Mouse (Mus musculus): ENCODE data around the gene Gm13088. TPM values are rescaled to one million over a fixed set of nuclear protein-coding genes. Genes with fewer than 3 reads are reported as not detected.
"Not testable (repeated sequence)": the region's sequence is repeated elsewhere in the genome, so short reads cannot be mapped to it uniquely, and the experiment has no call there.

Gm13088 gene
- polyA plus RNA-seq (2012; rRNA removed) (not detected in 2 replicates), polyA plus RNA-seq (2014; fragmentation: Nextera tagmentation; extraction: Ambion mirVana) (not detected in 2 replicates)

DNA sequence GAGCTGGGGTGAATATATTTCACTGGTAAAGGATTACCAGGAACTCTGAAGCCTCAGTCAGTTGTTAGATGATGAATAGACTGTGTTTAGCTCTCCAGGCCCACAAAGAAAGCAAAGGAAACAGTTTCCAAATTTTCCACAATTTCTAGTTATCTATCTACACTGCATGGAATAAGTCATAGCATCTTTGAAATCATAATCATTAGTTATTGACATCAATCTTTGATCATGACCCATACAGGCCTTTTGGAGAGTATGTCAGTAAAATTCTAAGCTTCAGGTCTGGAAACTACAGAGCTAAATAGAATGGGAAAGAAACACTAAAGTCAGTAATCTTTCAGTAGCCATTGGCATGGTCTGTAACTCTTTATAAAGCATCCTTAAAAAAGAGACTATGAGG, at the start of gene Gm13088:
TSS of gene Gm13088 (minus strand) at position 101 of the 400 bp plus-strand sequence.
- not testable (repeated sequence) for H3K4me3 ChIP-seq (ENCODE audit: insufficient read depth in 1 of 2, low read depth in 2 of 2, low read length in 2 of 2); ATAC-seq (ENCODE audit: insufficient read depth); DNase-seq (ENCODE audit: low read depth in 3 of 3, low spot score in 3 of 3); H3K9ac ChIP-seq (replicated peaks); H3K4me2 ChIP-seq (ENCODE audit: low read depth); H3K9me3 ChIP-seq (ENCODE audit: control insufficient read depth, low read length); H3K27ac ChIP-seq; H3K36me3 ChIP-seq (replicated peaks; ENCODE audit: control insufficient read depth, insufficient read depth, low read depth); H3K4me1 ChIP-seq (replicated peaks; ENCODE audit: control insufficient read depth in 2 of 2, insufficient read depth in 2 of 2, low read length in 1 of 2); H3K27me3 ChIP-seq (ENCODE audit: control insufficient read depth, insufficient read depth, low read length)

DNA sequence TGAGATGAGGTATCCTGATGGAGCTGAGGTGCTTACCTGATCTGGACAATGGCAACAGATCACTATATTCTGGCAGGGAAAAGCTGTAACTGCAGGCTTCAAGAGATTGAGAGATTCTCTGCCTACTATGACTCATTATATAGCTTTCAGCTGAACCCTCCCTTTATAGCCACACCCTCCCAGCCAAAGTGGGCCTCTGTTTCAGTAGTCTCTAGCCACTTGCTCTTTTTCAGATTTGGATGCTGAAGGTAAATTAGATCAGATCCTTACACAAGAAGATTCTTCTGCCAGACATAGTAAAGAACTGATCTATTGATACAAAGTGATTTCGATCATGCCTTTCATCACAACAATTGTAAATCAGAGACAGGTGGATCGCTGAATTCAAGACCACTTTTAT, 45.6 kb upstream of the Gm13088 start, which contains the start of gene Gm13089:
TSS of gene Gm13089 (minus strand) at position 101 of the 400 bp plus-strand sequence.
- no peak for DNase-seq (ENCODE audit: low read depth in 3 of 3, low spot score in 3 of 3)
- H3K4me2 ChIP-seq (ENCODE audit: low read depth) = no peak within 1 kb of the TSS
- no peaks in the 10 kb centered on the region for H3K4me1 ChIP-seq (replicated peaks; ENCODE audit: control insufficient read depth in 2 of 2, insufficient read depth in 2 of 2, low read length in 1 of 2)
- H3K27me3 ChIP-seq (ENCODE audit: control insufficient read depth, insufficient read depth, low read length) = no peaks in the 10 kb centered on the region
- TF ChIP-seq EP300 (IDR thresholded peaks at IDR 0.05; ENCODE audit: low read depth) = no peak
- TF ChIP-seq CTCF (IDR thresholded peaks at IDR 0.05; ENCODE audit: low read depth) = no peak
- H3K36me3 ChIP-seq (replicated peaks; ENCODE audit: control insufficient read depth, insufficient read depth, low read depth) = no peaks in the 10 kb centered on the region
- WGBS (ENCODE audit: insufficient replicate concordance) = 46% methylated on average over 2 of the region's 2 CpGs
- no peak within 1 kb of the TSS for H3K27ac ChIP-seq
- H3K9me3 ChIP-seq (ENCODE audit: control insufficient read depth, low read length) = 0 out of 2 replicates have a peak, but pooled peaks cover 2% of the 10 kb centered on the region
- H3K9ac ChIP-seq (replicated peaks) = no peak within 1 kb of the TSS
- ATAC-seq (ENCODE audit: insufficient read depth) = no peak
- H3K4me3 ChIP-seq (ENCODE audit: insufficient read depth in 1 of 2, low read depth in 2 of 2, low read length in 2 of 2) = no peak within 1 kb of the TSS

GRCm38 (mm10) chr4:143618101-143618500, 38.9 kb downstream of the Gm13088 start:
- DNase-seq (ENCODE audit: low read depth in 3 of 3, low spot score in 3 of 3); H3K9ac ChIP-seq (replicated peaks); H3K9me3 ChIP-seq (ENCODE audit: control insufficient read depth, low read length); H3K27me3 ChIP-seq (ENCODE audit: control insufficient read depth, insufficient read depth, low read length); ATAC-seq (ENCODE audit: insufficient read depth); H3K36me3 ChIP-seq (replicated peaks; ENCODE audit: control insufficient read depth, insufficient read depth, low read depth); H3K4me2 ChIP-seq (ENCODE audit: low read depth); H3K4me1 ChIP-seq (replicated peaks; ENCODE audit: control insufficient read depth in 2 of 2, insufficient read depth in 2 of 2, low read length in 1 of 2); H3K4me3 ChIP-seq (ENCODE audit: insufficient read depth in 1 of 2, low read depth in 2 of 2, low read length in 2 of 2); H3K27ac ChIP-seq: not testable (repeated sequence)
- WGBS (ENCODE audit: insufficient replicate concordance) = 58% methylated on average over 4 of the region's 4 CpGs

GRCm38 (mm10) chr4:143614703-143615102, 42.3 kb downstream of the Gm13088 start, which contains the start of gene Gm13083:
Gene Gm13083 (plus strand): TSS chr4:143615003.
- not testable (repeated sequence) for H3K9me3 ChIP-seq (ENCODE audit: control insufficient read depth, low read length); H3K27ac ChIP-seq; H3K4me2 ChIP-seq (ENCODE audit: low read depth); H3K9ac ChIP-seq (replicated peaks); DNase-seq (ENCODE audit: low read depth in 3 of 3, low spot score in 3 of 3); H3K36me3 ChIP-seq (replicated peaks; ENCODE audit: control insufficient read depth, insufficient read depth, low read depth); H3K4me3 ChIP-seq (ENCODE audit: insufficient read depth in 1 of 2, low read depth in 2 of 2, low read length in 2 of 2); ATAC-seq (ENCODE audit: insufficient read depth); H3K27me3 ChIP-seq (ENCODE audit: control insufficient read depth, insufficient read depth, low read length); H3K4me1 ChIP-seq (replicated peaks; ENCODE audit: control insufficient read depth in 2 of 2, insufficient read depth in 2 of 2, low read length in 1 of 2)

DNA sequence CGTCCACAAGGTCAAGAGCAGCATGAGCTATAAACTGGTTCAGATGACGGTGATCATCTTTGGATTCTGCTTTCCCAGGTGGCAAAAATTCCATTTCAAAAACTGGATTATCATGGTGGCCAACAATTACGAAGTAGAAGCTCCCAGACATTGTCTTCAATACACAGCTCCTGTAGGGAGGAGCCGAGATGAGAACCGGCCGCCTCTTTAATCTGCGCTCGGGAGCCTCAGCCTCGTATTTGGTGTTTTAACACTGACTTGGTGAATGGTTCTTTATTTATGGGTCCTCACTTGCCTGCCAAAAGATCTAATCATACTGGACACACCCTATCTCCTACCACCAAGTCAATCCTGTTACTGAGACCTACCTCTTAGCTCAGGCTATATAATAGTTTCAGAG, 45.1 kb downstream of the Gm13088 start:
- H3K27ac ChIP-seq; H3K9ac ChIP-seq (replicated peaks); H3K4me2 ChIP-seq (ENCODE audit: low read depth); DNase-seq (ENCODE audit: low read depth in 3 of 3, low spot score in 3 of 3); H3K27me3 ChIP-seq (ENCODE audit: control insufficient read depth, insufficient read depth, low read length); H3K4me3 ChIP-seq (ENCODE audit: insufficient read depth in 1 of 2, low read depth in 2 of 2, low read length in 2 of 2); H3K9me3 ChIP-seq (ENCODE audit: control insufficient read depth, low read length); H3K36me3 ChIP-seq (replicated peaks; ENCODE audit: control insufficient read depth, insufficient read depth, low read depth); ATAC-seq (ENCODE audit: insufficient read depth); H3K4me1 ChIP-seq (replicated peaks; ENCODE audit: control insufficient read depth in 2 of 2, insufficient read depth in 2 of 2, low read length in 1 of 2): not testable (repeated sequence)
- WGBS (ENCODE audit: insufficient replicate concordance) = 67% methylated on average over 9 of the region's 9 CpGs

Other genes with a start within 250 kb of the Gm13088 start
- gene Pramef8, start 244.8 kb downstream of the Gm13088 start, polyA plus RNA-seq (2012; rRNA removed) = 1.5 TPM in 2 replicates
- gene Pramef8, start 244.8 kb downstream of the Gm13088 start, polyA plus RNA-seq (2014; fragmentation: Nextera tagmentation; extraction: Ambion mirVana) = 2.2 and 2.4 TPM in 2 replicates
- not detected in 2 replicates for gene Oog4, start 206.9 kb downstream of the Gm13088 start, polyA plus RNA-seq (2012; rRNA removed)
- not detected in 2 replicates for gene Oog4, start 206.9 kb downstream of the Gm13088 start, polyA plus RNA-seq (2014; fragmentation: Nextera tagmentation; extraction: Ambion mirVana)
- gene Gm13043, start 145.9 kb downstream of the Gm13088 start, polyA plus RNA-seq (2012; rRNA removed) = not detected in 2 replicates
- gene Gm13043, start 145.9 kb downstream of the Gm13088 start, polyA plus RNA-seq (2014; fragmentation: Nextera tagmentation; extraction: Ambion mirVana) = not detected in 2 replicates
- not detected in 2 replicates for gene Gm13040, start 121.3 kb downstream of the Gm13088 start, polyA plus RNA-seq (2012; rRNA removed)
- gene Gm13040, start 121.3 kb downstream of the Gm13088 start, polyA plus RNA-seq (2014; fragmentation: Nextera tagmentation; extraction: Ambion mirVana) = not detected in 2 replicates
- gene BC080695, start 105.5 kb downstream of the Gm13088 start, polyA plus RNA-seq (2012; rRNA removed) = not detected in 2 replicates
- not detected in 2 replicates for gene BC080695, start 105.5 kb downstream of the Gm13088 start, polyA plus RNA-seq (2014; fragmentation: Nextera tagmentation; extraction: Ambion mirVana)
- not detected in 2 replicates for gene Gm13057, start 105.5 kb downstream of the Gm13088 start, polyA plus RNA-seq (2012; rRNA removed)
- gene Gm13057, start 105.5 kb downstream of the Gm13088 start, polyA plus RNA-seq (2014; fragmentation: Nextera tagmentation; extraction: Ambion mirVana) = not detected in 2 replicates
- gene Gm13083, start 42.2 kb downstream of the Gm13088 start, polyA plus RNA-seq (2012; rRNA removed) = not detected in 2 replicates
- not detected in 2 replicates for gene Gm13083, start 42.2 kb downstream of the Gm13088 start, polyA plus RNA-seq (2014; fragmentation: Nextera tagmentation; extraction: Ambion mirVana)
- gene Gm13089, start 45.5 kb upstream of the Gm13088 start, polyA plus RNA-seq (2012; rRNA removed) = not detected in 2 replicates
- gene Gm13089, start 45.5 kb upstream of the Gm13088 start, polyA plus RNA-seq (2014; fragmentation: Nextera tagmentation; extraction: Ambion mirVana) = not detected in 2 replicates
- gene Gm13078, start 62.2 kb upstream of the Gm13088 start, polyA plus RNA-seq (2012; rRNA removed) = not detected in 2 replicates
- not detected in 2 replicates for gene Gm13078, start 62.2 kb upstream of the Gm13088 start, polyA plus RNA-seq (2014; fragmentation: Nextera tagmentation; extraction: Ambion mirVana)
- not detected in 2 replicates for gene Gm13023, start 132.1 kb upstream of the Gm13088 start, polyA plus RNA-seq (2012; rRNA removed)
- not detected in 2 replicates for gene Gm13023, start 132.1 kb upstream of the Gm13088 start, polyA plus RNA-seq (2014; fragmentation: Nextera tagmentation; extraction: Ambion mirVana)
- gene Gm13084, start 158.8 kb upstream of the Gm13088 start, polyA plus RNA-seq (2012; rRNA removed) = not detected in 2 replicates
- gene Gm13084, start 158.8 kb upstream of the Gm13088 start, polyA plus RNA-seq (2014; fragmentation: Nextera tagmentation; extraction: Ambion mirVana) = not detected in 2 replicates
- gene Gm13103, start 189.3 kb upstream of the Gm13088 start, polyA plus RNA-seq (2012; rRNA removed) = not detected in 2 replicates
- gene Gm13103, start 189.3 kb upstream of the Gm13088 start, polyA plus RNA-seq (2014; fragmentation: Nextera tagmentation; extraction: Ambion mirVana) = not detected in 2 replicates
- not detected in 2 replicates for gene Pramef6, start 243.1 kb upstream of the Gm13088 start, polyA plus RNA-seq (2012; rRNA removed)
- not detected in 2 replicates for gene Pramef6, start 243.1 kb upstream of the Gm13088 start, polyA plus RNA-seq (2014; fragmentation: Nextera tagmentation; extraction: Ambion mirVana)